Mouse (Mus musculus) CD4-positive, CD25-positive, alpha-beta regulatory T cell, adult 4 months (primary cell): Measurements from ENCODE around the gene Gm3045. TPM values are rescaled to one million over a fixed set of nuclear protein-coding genes. Genes with fewer than 3 reads are reported as not detected.

ENCODE experiments used
- ATAC-seq: one replicate; pipeline ENCODE4 v1.8.0; 2017
- polyA plus RNA-seq, 2 experiments: library from polyadenylated mRNA; unstranded; fragments of 100-300 nt; shearing (Covaris generic); gene quantifications; one replicate each; pipeline ENCODE4 v1.2.1; 2017

Gene Gm3045
- polyA plus RNA-seq, 2 experiments from 2014 or later, result not detected

GRCm38 (mm10) chr13:56438211-56439075 lies 12.0 kb downstream of the Gm3045 start, which contains the start of gene Slc25a48:
Slc25a48 (plus strand) TSS chr13:56438355.
- ATAC-seq, result no peak

- ATAC-seq, result no peak
These were observed 17.0 kb downstream of the Gm3045 start for GRCm38 (mm10) chr13:56443411-56443810.

- no peak for ATAC-seq
These were observed 17.7 kb downstream of the Gm3045 start for GRCm38 (mm10) chr13:56444112-56444511.

- ATAC-seq, result no peak
These were observed 18.6 kb downstream of the Gm3045 start for GRCm38 (mm10) chr13:56444996-56445395.

- ATAC-seq, result no peak
These were observed 23.0 kb downstream of the Gm3045 start for GRCm38 (mm10) chr13:56449239-56450030.

GRCm38 (mm10) chr13:56450035-56450434 lies 23.6 kb downstream of the Gm3045 start:
- no peak for ATAC-seq

GRCm38 (mm10) chr13:56458001-56458400 lies 31.6 kb downstream of the Gm3045 start:
- no peak for ATAC-seq

GRCm38 (mm10) chr13:56461460-56461859 lies 35.1 kb downstream of the Gm3045 start:
- ATAC-seq, result no peak

- ATAC-seq, result no peak
These were observed 36.4 kb downstream of the Gm3045 start for GRCm38 (mm10) chr13:56462791-56463190.

- ATAC-seq, result no peak
These were observed 36.9 kb downstream of the Gm3045 start for GRCm38 (mm10) chr13:56463261-56463660.

- ATAC-seq, result no peak
These were observed 37.4 kb downstream of the Gm3045 start for GRCm38 (mm10) chr13:56463750-56464149.

GRCm38 (mm10) chr13:56467786-56468185 lies 41.4 kb downstream of the Gm3045 start:
- ATAC-seq, result no peak

- no peak for ATAC-seq
These were observed 42.1 kb downstream of the Gm3045 start for GRCm38 (mm10) chr13:56468536-56468935.

GRCm38 (mm10) chr13:56471211-56471610 lies 44.8 kb downstream of the Gm3045 start:
- no peak for ATAC-seq

- ATAC-seq, result no peak
These were observed 45.6 kb downstream of the Gm3045 start for GRCm38 (mm10) chr13:56471951-56472350.

GRCm38 (mm10) chr13:56472661-56473060 lies 46.3 kb downstream of the Gm3045 start:
- no peak for ATAC-seq

- ATAC-seq, result peak; percentile 60
These were observed 49.0 kb downstream of the Gm3045 start for GRCm38 (mm10) chr13:56475363-56475762.

- peak; percentile 94 for ATAC-seq
These were observed 50.4 kb downstream of the Gm3045 start for GRCm38 (mm10) chr13:56476790-56477189.

- ATAC-seq, result no peak
These were observed 50.9 kb downstream of the Gm3045 start for GRCm38 (mm10) chr13:56477271-56477670.

GRCm38 (mm10) chr13:56478027-56478426 lies 51.6 kb downstream of the Gm3045 start:
- ATAC-seq, result no peak

GRCm38 (mm10) chr13:56482146-56482545 lies 55.8 kb downstream of the Gm3045 start, which contains the start of gene Il9:
Il9 (minus strand) TSS chr13:56482246.
- ATAC-seq, result no peak
